Mouse (Mus musculus) ES-Bruce4 (cell line): ENCODE data around the gene Nol4l.

ENCODE experiments used
- CTCF ChIP-seq: IDR thresholded peaks from one replicate; pipeline ENCODE4 v1.8.1; 2011; ENCODE audit warnings: low read depth, low read length
- EP300 ChIP-seq: IDR thresholded peaks from 2 replicates; pipeline ENCODE4 v1.6.1; 2011; ENCODE audit warnings: low read depth, low read length; ENCODE audit not compliant: insufficient read depth
- POLR2A ChIP-seq: IDR thresholded peaks from one replicate; pipeline ENCODE4 v1.8.1; 2011; ENCODE audit warnings: low read length; ENCODE audit not compliant: insufficient read depth

- TF ChIP-seq CTCF (no peak), POLR2A (no peak), EP300 (no peak)
Measured at GRCm38 (mm10) chr2:153446017-153446408, 83.8 kb downstream of the Nol4l start.
